Comparison of ENCODE assay signal across 26 mouse cellular contexts in the genomic region with DNA sequence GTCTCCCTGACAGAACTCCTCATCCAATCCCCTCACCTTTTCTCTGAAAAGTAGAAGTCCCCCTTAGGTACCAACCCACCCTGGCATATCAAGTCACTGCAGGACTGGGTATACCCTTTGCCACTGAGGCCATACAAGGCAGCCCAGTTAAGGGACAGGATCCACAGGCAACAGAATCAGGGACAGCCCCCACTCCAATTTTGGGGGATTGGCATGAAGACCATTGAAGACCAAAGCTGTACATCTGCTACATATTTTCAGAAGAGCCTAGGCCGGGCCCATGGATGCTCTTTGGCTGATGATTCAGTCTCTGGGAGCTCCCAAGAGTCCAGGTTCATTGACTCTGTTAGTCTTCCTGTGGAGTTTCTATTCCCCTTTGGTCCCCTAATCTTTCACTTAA.
"Had no signal": no experiment of that assay in that cellular context is flagged by ENCODE, and none has a peak within 500 bp of the region (broad histone marks: within the 10 kb centered on the region; RNA-seq: fewer than 3 reads in every experiment).

No protein-coding gene starts in this region.

- H3K4me1 ChIP-seq: embryonic facial prominence, embryonic 10.5 days; embryonic facial prominence, embryonic 12.5 days; embryonic facial prominence, embryonic 13.5 days; embryonic facial prominence, embryonic 15.5 days; forebrain, embryonic 10.5 days; forebrain, embryonic 12.5 days; forebrain, embryonic 13.5 days; forebrain, embryonic 15.5 days had no signal

- H3K36me3 ChIP-seq: embryonic facial prominence, embryonic 10.5 days; embryonic facial prominence, embryonic 12.5 days; embryonic facial prominence, embryonic 13.5 days; embryonic facial prominence, embryonic 15.5 days; forebrain, embryonic 10.5 days; forebrain, embryonic 12.5 days; forebrain, embryonic 15.5 days had no signal

- H3K27me3 ChIP-seq: embryonic facial prominence, embryonic 12.5 days; embryonic facial prominence, embryonic 13.5 days; embryonic facial prominence, embryonic 15.5 days; forebrain, embryonic 12.5 days; forebrain, embryonic 13.5 days; forebrain, embryonic 15.5 days had no signal

- H3K4me3 ChIP-seq: embryonic facial prominence, embryonic 10.5 days; embryonic facial prominence, embryonic 12.5 days; embryonic facial prominence, embryonic 13.5 days; embryonic facial prominence, embryonic 15.5 days; erythroblast, embryonic 14.5 days; forebrain, embryonic 10.5 days; forebrain, embryonic 12.5 days; forebrain, embryonic 13.5 days; forebrain, embryonic 15.5 days; gastrocnemius, adult 2 months; heart, adult 2 months had no signal

- H3K27ac ChIP-seq: embryonic facial prominence, embryonic 10.5 days; embryonic facial prominence, embryonic 12.5 days; embryonic facial prominence, embryonic 13.5 days; embryonic facial prominence, embryonic 15.5 days; forebrain, embryonic 10.5 days; forebrain, embryonic 12.5 days; forebrain, embryonic 13.5 days; forebrain, embryonic 15.5 days; gastrocnemius, adult 2 months; heart, adult 2 months had no signal

- DNase-seq: cerebellum, adult 2 months; cerebellum, adult 8-10 months; cerebellum, adult 9-10 months; cerebellum, adult 9-11 months; cerebellum, postnatal 10 days; cerebellum, postnatal 14 days; cerebellum, postnatal 25 days; cerebellum, postnatal 36 days; embryo, embryonic 11 days; forebrain, postnatal 0 days; gastrocnemius, adult 2 months; gastrocnemius, postnatal 10 days; gastrocnemius, postnatal 14 days; gastrocnemius, postnatal 25 days; gastrocnemius, postnatal 36 days; heart, adult 18-20 months; heart, adult 2 months had no signal

- H3K9me3 ChIP-seq: embryonic facial prominence, embryonic 10.5 days; embryonic facial prominence, embryonic 15.5 days; forebrain, embryonic 10.5 days; forebrain, embryonic 12.5 days; forebrain, embryonic 15.5 days had no signal
